Mouse (Mus musculus): ENCODE measurements around the gene Gm8246. TPM values are rescaled to one million over a fixed set of nuclear protein-coding genes. Genes with fewer than 3 reads are reported as not detected.
"Not testable (repeated sequence)": the region's sequence is repeated elsewhere in the genome, so short reads cannot be mapped to it uniquely, and the experiment has no call there.

The Gm8246 gene
- not detected in 2 replicates for polyA plus RNA-seq (2014; fragmentation: Nextera tagmentation; extraction: Ambion mirVana)

DNA sequence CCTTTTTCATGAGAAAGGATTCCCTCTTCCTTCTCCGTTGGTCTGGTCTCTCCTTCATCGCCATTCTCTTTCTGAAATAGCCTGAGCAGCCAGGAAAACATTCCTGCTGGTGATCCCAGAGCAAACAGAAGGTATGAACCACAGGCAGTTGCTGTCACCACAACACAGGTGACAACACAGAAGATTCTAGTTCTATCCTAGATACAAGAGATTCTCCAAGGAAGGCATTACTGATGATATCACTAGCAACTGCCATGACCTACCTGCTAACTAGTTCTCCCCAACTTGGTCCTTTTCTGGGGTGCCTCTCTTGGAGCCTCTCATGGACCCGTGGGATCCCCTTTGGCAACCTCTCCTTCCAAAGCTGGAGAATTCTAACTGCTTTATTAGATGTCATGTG lies at the start of gene Gm8246:
TSS of gene Gm8246 (minus strand) at position 101 of the 400 bp plus-strand sequence.
- not testable (repeated sequence) for H3K4me1 ChIP-seq (ENCODE audit: control insufficient read depth, insufficient read depth, low read length); H3K4me3 ChIP-seq (replicated peaks; ENCODE audit: low read depth, low read length); H3K27ac ChIP-seq (replicated peaks; ENCODE audit: low read depth, low read length); H3K9ac ChIP-seq (replicated peaks; ENCODE audit: low read length); ATAC-seq (ENCODE audit: low FRiP score, low TSS enrichment); H3K36me3 ChIP-seq (ENCODE audit: control insufficient read depth, insufficient read depth, low read length); H3K4me2 ChIP-seq (ENCODE audit: low read length); H3K9me3 ChIP-seq (ENCODE audit: control insufficient read depth, low read length); DNase-seq; H3K27me3 ChIP-seq (ENCODE audit: control insufficient read depth, insufficient read depth, low read length)
- no CpG with 5 or more reads among the region's 3 CpGs for WGBS

DNA sequence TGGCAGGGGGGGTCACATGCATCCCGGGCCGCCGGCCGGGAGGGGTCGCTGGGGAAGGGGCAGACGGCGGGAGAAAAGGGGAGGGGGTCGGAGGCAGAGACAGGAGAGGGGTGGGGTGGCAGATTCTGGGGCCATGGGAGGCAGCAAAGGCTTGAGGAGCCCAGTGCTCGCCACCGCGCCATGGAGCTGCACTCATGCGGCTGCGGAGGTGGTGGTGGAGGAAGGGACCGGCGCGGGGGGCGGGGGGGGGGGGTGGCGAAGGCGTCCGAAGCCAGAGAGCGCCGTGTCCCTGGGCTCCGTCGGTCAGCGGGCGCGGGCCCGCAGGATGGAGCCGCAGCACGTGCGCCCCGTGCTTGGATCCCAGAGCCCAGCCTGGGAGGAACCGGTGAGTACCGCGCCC lies 23.7 kb upstream of the Gm8246 start, which contains the start of gene Gm3488:
TSS of gene Gm3488 (plus strand) at position 301 of the 400 bp plus-strand sequence.
- not testable (repeated sequence) for H3K27ac ChIP-seq (replicated peaks; ENCODE audit: low read depth, low read length); H3K9ac ChIP-seq (replicated peaks; ENCODE audit: low read length); H3K4me3 ChIP-seq (replicated peaks; ENCODE audit: low read depth, low read length); H3K27me3 ChIP-seq (ENCODE audit: control insufficient read depth, insufficient read depth, low read length); ATAC-seq (ENCODE audit: low FRiP score, low TSS enrichment); H3K36me3 ChIP-seq (ENCODE audit: control insufficient read depth, insufficient read depth, low read length); H3K4me2 ChIP-seq (ENCODE audit: low read length); H3K9me3 ChIP-seq (ENCODE audit: control insufficient read depth, low read length); DNase-seq; H3K4me1 ChIP-seq (ENCODE audit: control insufficient read depth, insufficient read depth, low read length)
- no CpG with 5 or more reads among the region's 35 CpGs for WGBS

DNA sequence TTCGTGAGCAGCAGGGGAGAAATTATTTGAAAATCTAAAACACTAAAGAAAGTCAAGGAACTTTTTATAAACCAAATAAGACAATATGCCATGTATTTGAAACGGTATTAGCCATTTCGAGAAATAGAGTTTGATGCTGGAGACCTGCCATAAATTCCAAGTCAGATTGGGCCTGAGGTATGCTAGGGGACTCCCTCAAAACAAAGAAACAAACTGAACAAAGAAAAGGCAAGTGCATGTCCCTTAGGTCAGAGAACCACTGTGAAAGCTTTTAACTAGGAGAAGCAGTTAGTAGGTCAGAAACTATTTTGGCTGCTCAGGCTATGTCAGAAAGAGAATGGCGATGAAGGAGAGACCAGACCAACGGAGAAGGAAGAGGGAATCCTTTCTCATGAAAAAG lies 6.3 kb upstream of the Gm8246 start, which contains the start of gene Gm3187:
TSS of gene Gm3187 (plus strand) at position 301 of the 400 bp plus-strand sequence.
- not testable (repeated sequence) for H3K4me3 ChIP-seq (replicated peaks; ENCODE audit: low read depth, low read length); H3K9ac ChIP-seq (replicated peaks; ENCODE audit: low read length); H3K4me2 ChIP-seq (ENCODE audit: low read length); ATAC-seq (ENCODE audit: low FRiP score, low TSS enrichment); H3K27ac ChIP-seq (replicated peaks; ENCODE audit: low read depth, low read length); H3K9me3 ChIP-seq (ENCODE audit: control insufficient read depth, low read length); H3K27me3 ChIP-seq (ENCODE audit: control insufficient read depth, insufficient read depth, low read length); H3K4me1 ChIP-seq (ENCODE audit: control insufficient read depth, insufficient read depth, low read length); DNase-seq; H3K36me3 ChIP-seq (ENCODE audit: control insufficient read depth, insufficient read depth, low read length)
- 92% methylated on average over 4 of the region's 5 CpGs for WGBS

DNA sequence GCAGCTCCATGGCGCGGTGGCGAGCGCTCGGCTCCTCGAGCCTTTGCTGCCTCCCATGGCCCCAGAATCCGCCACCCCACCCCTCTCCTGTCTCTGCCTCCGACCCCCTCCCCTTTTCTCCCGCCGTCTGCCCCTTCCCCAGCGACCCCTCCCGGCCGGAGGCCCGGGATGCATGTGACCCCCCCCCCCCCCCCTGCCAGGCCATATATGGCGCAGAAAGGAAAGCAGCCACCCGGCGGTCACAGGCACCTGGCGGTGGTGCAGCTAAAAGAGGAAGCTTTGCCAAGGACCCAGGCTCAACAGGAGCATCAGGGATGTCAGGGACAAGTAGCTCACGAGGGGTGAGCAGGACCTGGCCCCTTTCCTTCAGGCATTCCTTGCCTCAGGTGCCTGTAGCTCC lies 17.2 kb downstream of the Gm8246 start:
- H3K36me3 ChIP-seq (ENCODE audit: control insufficient read depth, insufficient read depth, low read length); ATAC-seq (ENCODE audit: low FRiP score, low TSS enrichment); DNase-seq; H3K9me3 ChIP-seq (ENCODE audit: control insufficient read depth, low read length); H3K27ac ChIP-seq (replicated peaks; ENCODE audit: low read depth, low read length); H3K27me3 ChIP-seq (ENCODE audit: control insufficient read depth, insufficient read depth, low read length); H3K4me3 ChIP-seq (replicated peaks; ENCODE audit: low read depth, low read length); H3K9ac ChIP-seq (replicated peaks; ENCODE audit: low read length); H3K4me1 ChIP-seq (ENCODE audit: control insufficient read depth, insufficient read depth, low read length); H3K4me2 ChIP-seq (ENCODE audit: low read length): not testable (repeated sequence)
- no CpG with 5 or more reads among the region's 19 CpGs for whole genome bisulfite sequencing

DNA sequence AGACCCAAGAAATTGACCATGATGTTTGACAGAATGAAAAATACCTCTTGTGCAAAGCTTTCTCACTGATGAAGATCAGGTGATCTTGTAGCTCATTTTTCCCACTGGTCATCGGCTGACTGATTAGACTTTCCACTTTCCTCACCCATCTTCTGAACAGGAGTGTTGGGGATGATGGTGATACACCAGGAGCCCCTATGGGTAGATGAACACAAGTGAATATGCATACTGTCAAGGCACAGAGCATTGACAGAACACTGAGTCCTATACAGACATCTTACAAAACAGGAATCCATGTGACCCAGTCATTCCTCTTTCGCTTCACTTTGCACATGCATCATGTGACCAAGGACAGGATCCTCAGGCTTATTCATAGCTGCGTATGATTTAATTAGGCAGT lies 22.3 kb downstream of the Gm8246 start, which contains the start of gene Gm3194:
TSS of gene Gm3194 (minus strand) at position 101 of the 400 bp plus-strand sequence.
- ATAC-seq (ENCODE audit: low FRiP score, low TSS enrichment); H3K4me2 ChIP-seq (ENCODE audit: low read length); DNase-seq; H3K27ac ChIP-seq (replicated peaks; ENCODE audit: low read depth, low read length); H3K4me1 ChIP-seq (ENCODE audit: control insufficient read depth, insufficient read depth, low read length); H3K9me3 ChIP-seq (ENCODE audit: control insufficient read depth, low read length); H3K27me3 ChIP-seq (ENCODE audit: control insufficient read depth, insufficient read depth, low read length); H3K4me3 ChIP-seq (replicated peaks; ENCODE audit: low read depth, low read length); H3K36me3 ChIP-seq (ENCODE audit: control insufficient read depth, insufficient read depth, low read length); H3K9ac ChIP-seq (replicated peaks; ENCODE audit: low read length): not testable (repeated sequence)
- WGBS, result no CpG with 5 or more reads among the region's 3 CpGs

Other genes starting within 250 kb of the Gm8246 start
- gene Gm3526, start 217.2 kb downstream of the Gm8246 start, polyA plus RNA-seq (2014; fragmentation: Nextera tagmentation; extraction: Ambion mirVana), result 0.26 TPM in 1 of 2 replicates, not detected in the other
- not detected in 2 replicates for gene Gm3542, start 142.9 kb downstream of the Gm8246 start, polyA plus RNA-seq (2014; fragmentation: Nextera tagmentation; extraction: Ambion mirVana)
- gene Gm3500, start 88.8 kb downstream of the Gm8246 start, polyA plus RNA-seq (2014; fragmentation: Nextera tagmentation; extraction: Ambion mirVana), result 0.70 and 2.9 TPM in 2 replicates
- 1.2 and 3.7 TPM in 2 replicates for gene Gm3194, start 22.4 kb downstream of the Gm8246 start, polyA plus RNA-seq (2014; fragmentation: Nextera tagmentation; extraction: Ambion mirVana)
- not detected in 2 replicates for gene Gm3187, start 6.4 kb upstream of the Gm8246 start, polyA plus RNA-seq (2014; fragmentation: Nextera tagmentation; extraction: Ambion mirVana)
- 15.3 and 21.8 TPM in 2 replicates for gene Gm3488, start 23.8 kb upstream of the Gm8246 start, polyA plus RNA-seq (2014; fragmentation: Nextera tagmentation; extraction: Ambion mirVana)
- gene Gm3532, start 60.7 kb upstream of the Gm8246 start, polyA plus RNA-seq (2014; fragmentation: Nextera tagmentation; extraction: Ambion mirVana), result not detected in 2 replicates
- not detected in 2 replicates for gene Gm8265, start 155.2 kb upstream of the Gm8246 start, polyA plus RNA-seq (2014; fragmentation: Nextera tagmentation; extraction: Ambion mirVana)
- not detected in 2 replicates for gene Gm9603, start 209.6 kb upstream of the Gm8246 start, polyA plus RNA-seq (2014; fragmentation: Nextera tagmentation; extraction: Ambion mirVana)

Data from midbrain, embryonic 14.5 days (tissue).